Mouse (Mus musculus) activated CD4-positive, CD25-positive, alpha-beta regulatory T cell (primary cell): ENCODE measurements around the gene Exosc1. TPM values are rescaled to one million over a fixed set of nuclear protein-coding genes. Genes with fewer than 3 reads are reported as not detected.

Experiments used
- polyA plus RNA-seq, 2 experiments: library from polyadenylated mRNA; unstranded; fragments of 100-300 nt; shearing (Covaris generic); gene quantifications; one replicate each; pipeline ENCODE4 v1.2.1; 2017

Exosc1 gene
- polyA plus RNA-seq: 10 to 100 TPM; 51.7 to 86.8 TPM

GRCm38 (mm10) chr19:41933179-41934086 is at the start of gene Exosc1, which contains the start of gene Zdhhc16:
Exosc1 (minus strand) TSS chr19:41933423.
Zdhhc16 (plus strand) TSS chr19:41933480.

GRCm38 (mm10) chr19:41981595-41981927 is 48.3 kb upstream of the Exosc1 start, which contains the start of gene Ubtd1:
Ubtd1 (plus strand) TSS chr19:41981763.

GRCm38 (mm10) chr19:41980819-41981594 is 47.8 kb upstream of the Exosc1 start, which contains the start of gene Mms19:
Mms19 (minus strand) TSS chr19:41981157.

GRCm38 (mm10) chr19:41911178-41912073 is 21.8 kb downstream of the Exosc1 start, which contains the start of gene Pgam1:
Pgam1 (plus strand) TSS chr19:41911923.

GRCm38 (mm10) chr19:41895460-41896318 is 37.5 kb downstream of the Exosc1 start, which contains the start of gene Rrp12:
Rrp12 (minus strand) TSS chr19:41896173.

Other genes starting within 250 kb of the Exosc1 start
- gene Slit1, start 189.8 kb downstream of the Exosc1 start, polyA plus RNA-seq: under 1 TPM in 1 of 2 experiments, not detected in 1; 0.41 TPM
- 1 to 10 TPM; 4.3 to 4.6 TPM for gene Arhgap19, start 131.4 kb downstream of the Exosc1 start, polyA plus RNA-seq
- gene Frat1, start 103.5 kb downstream of the Exosc1 start, polyA plus RNA-seq: 1 to 10 TPM; 2.4 to 5.7 TPM
- 10 to 100 TPM; 12.9 to 29.2 TPM for gene Frat2, start 85.3 kb downstream of the Exosc1 start, polyA plus RNA-seq
- 10 to 100 TPM in 1 of 2 experiments, 1 to 10 TPM in 1; 8.1 to 10.2 TPM for gene Rrp12, start 37.2 kb downstream of the Exosc1 start, polyA plus RNA-seq
- gene Pgam1, start 21.5 kb downstream of the Exosc1 start, polyA plus RNA-seq: 100 to 1,000 TPM; 154 to 162 TPM
- gene Zdhhc16, start 57 bp upstream of the Exosc1 start, polyA plus RNA-seq: 10 to 100 TPM; 58.1 to 72.2 TPM
- gene Mms19, start 47.7 kb upstream of the Exosc1 start, polyA plus RNA-seq: 10 to 100 TPM; 64.2 to 75.5 TPM
- 1 to 10 TPM; 5.7 to 7.0 TPM for gene Ubtd1, start 48.3 kb upstream of the Exosc1 start, polyA plus RNA-seq
- not detected for gene Ankrd2, start 102.6 kb upstream of the Exosc1 start, polyA plus RNA-seq
- gene Hoga1, start 112.2 kb upstream of the Exosc1 start, polyA plus RNA-seq: under 1 TPM; 0.27 to 0.43 TPM
- not detected for gene 4933411K16Rik, start 118.8 kb upstream of the Exosc1 start, polyA plus RNA-seq
- 1 to 10 TPM in 1 of 2 experiments, under 1 TPM in 1; 0.70 to 1.3 TPM for gene Morn4, start 152.9 kb upstream of the Exosc1 start, polyA plus RNA-seq
- gene Pi4k2a, start 157.0 kb upstream of the Exosc1 start, polyA plus RNA-seq: 10 to 100 TPM; 26.9 to 36.4 TPM
- gene Avpi1, start 195.6 kb upstream of the Exosc1 start, polyA plus RNA-seq: 1 to 10 TPM; 3.9 to 5.8 TPM
- 10 to 100 TPM; 24.5 to 25.6 TPM for gene Marveld1, start 214.0 kb upstream of the Exosc1 start, polyA plus RNA-seq
- gene Zfyve27, start 230.5 kb upstream of the Exosc1 start, polyA plus RNA-seq: 10 to 100 TPM; 37.1 to 55.6 TPM